Mouse (Mus musculus) adrenal gland, adult 10 weeks (tissue): ENCODE measurements around the gene Gm21190. TPM values are rescaled to one million over a fixed set of nuclear protein-coding genes. Genes with fewer than 3 reads are reported as not detected.

ENCODE experiments used
- polyA plus RNA-seq: library from polyadenylated mRNA; stranded (reverse); fragments of 350-450 nt; fragmentation: Illumina TruSeq; extraction: RNeasy Lipid Tissue Mini Kit (QIAGEN cat#74804); gene quantifications from one replicate; pipeline ENCODE4 v1.2.3, GENCODE M21; 2014; ENCODE audit warnings: low read depth, low replicate concordance

Gm21190 gene
- not detected for polyA plus RNA-seq

DNA sequence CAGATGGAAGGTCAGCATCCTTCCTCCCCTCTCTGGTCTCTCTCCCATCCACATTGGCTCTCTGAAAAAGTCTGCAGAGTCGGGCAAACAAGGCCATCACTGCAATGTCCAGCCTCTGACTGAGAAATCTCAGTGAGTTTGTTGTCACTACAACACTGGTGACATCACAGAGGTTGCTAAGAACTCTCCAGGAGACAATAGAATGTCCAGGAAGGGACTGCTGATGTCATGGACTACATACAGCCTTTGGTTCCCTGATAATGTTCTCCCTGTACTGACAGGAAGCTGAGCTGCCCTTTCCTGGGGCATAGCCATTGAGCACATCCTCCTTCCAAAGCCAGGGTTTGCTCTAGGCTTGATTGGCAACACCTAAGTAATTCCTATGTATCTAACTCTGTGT is at the start of gene Gm21190:
Gm21190 (minus strand) TSS at position 101 of the 400 bp plus-strand sequence.

DNA sequence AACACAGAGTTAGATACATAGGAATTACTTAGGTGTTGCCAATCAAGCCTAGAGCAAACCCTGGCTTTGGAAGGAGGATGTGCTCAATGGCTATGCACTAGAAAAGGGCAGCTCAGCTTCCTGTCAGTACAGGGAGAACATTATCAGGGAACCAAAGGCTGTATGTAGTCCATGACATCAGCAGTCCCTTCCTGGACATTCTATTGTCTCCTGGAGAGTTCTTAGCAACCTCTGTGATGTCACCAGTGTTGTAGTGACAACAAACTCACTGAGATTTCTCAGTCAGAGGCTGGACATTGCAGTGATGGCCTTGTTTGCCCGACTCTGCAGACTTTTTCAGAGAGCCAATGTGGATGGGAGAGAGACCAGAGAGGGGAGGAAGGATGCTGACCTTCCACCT is 48.0 kb upstream of the Gm21190 start, which contains the start of gene Gm21083:
Gm21083 (plus strand) TSS at position 301 of the 400 bp plus-strand sequence.

DNA sequence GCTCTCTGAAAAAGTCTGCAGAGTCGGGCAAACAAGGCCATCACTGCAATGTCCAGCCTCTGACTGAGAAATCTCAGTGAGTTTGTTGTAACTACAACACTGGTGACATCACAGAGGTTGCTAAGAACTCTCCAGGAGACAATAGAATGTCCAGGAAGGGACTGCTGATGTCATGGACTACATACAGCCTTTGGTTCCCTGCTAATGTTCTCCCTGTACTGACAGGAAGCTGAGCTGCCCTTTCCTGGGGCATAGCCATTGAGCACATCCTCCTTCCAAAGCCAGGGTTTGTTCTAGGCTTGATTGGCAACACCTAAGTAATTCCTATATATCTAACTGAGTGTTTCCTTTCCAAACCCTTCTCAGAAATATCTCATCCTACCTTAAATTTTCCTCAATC is 52.6 kb downstream of the Gm21190 start, which contains the start of gene Gm21149:
Gm21149 (minus strand) TSS at position 101 of the 400 bp plus-strand sequence.

Other genes starting within 250 kb of the Gm21190 start
- not detected for gene Gm21149, start 52.7 kb downstream of the Gm21190 start, polyA plus RNA-seq
- not detected for gene Gm21083, start 48.1 kb upstream of the Gm21190 start, polyA plus RNA-seq
- gene Speer4d, start 89.8 kb upstream of the Gm21190 start, polyA plus RNA-seq = 0.76 TPM
- gene 4930572O03Rik, start 127.8 kb upstream of the Gm21190 start, polyA plus RNA-seq = not detected
- not detected for gene Speer4c, start 185.0 kb upstream of the Gm21190 start, polyA plus RNA-seq